Mouse (Mus musculus): ENCODE measurements around the gene Rtp2. TPM values are rescaled to one million over a fixed set of nuclear protein-coding genes. Genes with fewer than 3 reads are reported as not detected.

Rtp2 gene
- polyA plus RNA-seq, 1 experiment from 2014 or later, result not detected

Other genes with a start within 250 kb of the Rtp2 start
- gene Sst, start 41.4 kb downstream of the Rtp2 start, polyA plus RNA-seq (2015; fragmentation: Nextera tagmentation; extraction: Ambion mirVana), result 271 and 279 TPM in 2 replicates
- gene Gm37419, start 56.1 kb upstream of the Rtp2 start, polyA plus RNA-seq (2015; fragmentation: Nextera tagmentation; extraction: Ambion mirVana), result not detected in 2 replicates
- 0.41 and 0.72 TPM in 2 replicates for gene Bcl6, start 56.5 kb upstream of the Rtp2 start, polyA plus RNA-seq (2015; fragmentation: Nextera tagmentation; extraction: Ambion mirVana)

Data from hindbrain, embryonic 15.5 days (tissue).